In the genomic region with DNA sequence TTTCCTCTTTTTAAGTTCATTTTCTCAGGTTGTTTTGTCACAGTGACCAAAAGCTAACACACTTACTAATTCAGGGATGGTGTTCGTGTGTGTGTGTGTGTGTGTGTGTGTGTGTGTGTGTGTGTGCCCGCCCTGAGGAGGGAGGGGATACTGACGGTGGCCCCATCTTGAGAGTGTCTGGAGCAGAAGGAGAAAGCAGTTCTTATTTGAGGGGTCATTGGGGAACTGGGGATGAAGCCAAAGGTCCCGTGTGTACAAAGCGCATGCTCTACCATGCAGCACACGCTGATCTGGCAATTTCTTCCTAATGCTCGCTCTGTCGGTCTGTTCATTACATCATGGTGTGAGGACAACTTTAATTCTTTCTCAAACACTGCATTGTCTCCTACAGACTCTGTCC, we compare ENCODE assay signal across 12 mouse cellular contexts.
"Had no signal": no experiment of that assay in that cellular context is flagged by ENCODE, and none has a peak within 500 bp of the region (broad histone marks: within the 10 kb centered on the region; RNA-seq: fewer than 3 reads in every experiment).

No protein-coding gene starts in this region.

- H3K36me3 ChIP-seq: limb, embryonic 15.5 days; liver, embryonic 13.5 days; midbrain, embryonic 12.5 days; neural tube, embryonic 13.5 days had no signal

- H3K4me1 ChIP-seq: liver, embryonic 13.5 days had no signal

- H3K27ac ChIP-seq: limb, embryonic 15.5 days; liver, embryonic 13.5 days; macrophage; midbrain, embryonic 12.5 days; neural tube, embryonic 13.5 days; stomach, postnatal 0 days had no signal

- H3K27me3 ChIP-seq: limb, embryonic 15.5 days; neural tube, embryonic 13.5 days had no signal

- H3K4me3 ChIP-seq: limb, embryonic 15.5 days; liver, embryonic 13.5 days; megakaryocyte, embryonic 14.5 days; midbrain, embryonic 12.5 days; neural tube, embryonic 13.5 days had no signal

- DNase-seq: liver, embryonic 13.5 days; liver, postnatal 0 days; retina, postnatal 1 day; right cerebral cortex, postnatal 4 days; thymus, adult 2 months; thymus, postnatal 25 days had no signal
